Mouse (Mus musculus) cerebellum, postnatal 10 days (tissue): ENCODE data around the gene Shmt1.

Experiments used
- DNase-seq, 2 experiments: peaks; one replicate each; pipeline ENCODE4 v3.0.0; 2021; ENCODE audit warnings: mixed read lengths in 2 of 2

Shmt1 gene

GRCm38 (mm10) chr11:60790472-60790871 is 21.0 kb downstream of the Shmt1 start:
- no peak for DNase-seq

- no peak for DNase-seq
Observed at GRCm38 (mm10) chr11:60787595-60787994, 23.9 kb downstream of the Shmt1 start.

- DNase-seq: no peak
Observed at GRCm38 (mm10) chr11:60784179-60784922, 27.2 kb downstream of the Shmt1 start.

DNA sequence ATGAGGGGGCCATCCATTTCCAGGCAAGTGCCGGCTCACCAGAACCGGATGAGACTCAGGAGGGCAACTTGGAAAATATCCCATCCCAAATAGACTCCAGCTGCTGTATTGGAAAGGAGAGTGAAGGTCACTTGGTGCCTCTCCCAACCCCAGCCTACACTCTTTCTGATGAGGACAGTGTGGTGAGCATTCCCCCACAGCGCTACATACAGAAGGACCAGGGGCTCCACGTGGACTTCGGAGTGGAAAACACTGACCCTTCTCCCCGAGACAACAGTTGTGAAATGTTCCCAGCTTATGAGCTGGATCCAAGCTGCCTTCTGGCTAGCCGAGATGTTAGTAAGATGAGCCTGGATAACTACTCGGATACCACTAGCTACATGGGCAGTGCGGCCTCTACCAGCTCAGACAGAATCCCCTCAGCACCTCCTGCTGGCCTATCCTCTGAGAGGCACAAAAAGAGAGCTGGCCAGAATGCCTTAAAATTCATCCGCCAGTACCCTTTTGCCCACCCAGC is 31.8 kb downstream of the Shmt1 start:
- DNase-seq: no peak

DNA sequence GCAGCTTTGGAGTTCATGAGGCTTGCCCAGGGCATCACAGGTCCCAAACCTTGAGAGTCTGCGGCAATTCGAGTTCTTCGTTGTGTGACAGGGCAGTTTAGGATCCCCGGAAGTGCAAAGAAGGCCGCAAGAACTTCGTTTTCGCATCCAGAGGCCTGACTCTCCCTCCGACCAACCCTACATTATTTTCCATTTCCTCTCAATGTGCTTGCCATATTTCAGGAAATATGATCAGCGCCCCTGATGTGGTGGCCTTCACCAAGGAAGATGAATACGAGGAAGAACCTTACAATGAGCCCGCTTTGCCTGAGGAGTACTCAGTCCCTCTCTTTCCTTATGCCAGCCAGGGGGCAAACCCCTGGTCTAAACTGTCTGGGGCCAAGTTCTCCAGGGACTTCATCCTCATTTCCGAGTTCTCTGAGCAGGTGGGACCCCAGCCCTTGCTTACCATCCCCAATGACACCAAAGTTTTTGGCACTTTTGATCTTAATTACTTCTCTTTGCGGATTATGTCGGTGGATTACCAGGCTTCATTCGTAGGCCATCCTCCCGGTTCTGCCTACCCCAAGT is 33.6 kb downstream of the Shmt1 start:
- DNase-seq: peak in 1 of 2 experiments; percentile 9

DNA sequence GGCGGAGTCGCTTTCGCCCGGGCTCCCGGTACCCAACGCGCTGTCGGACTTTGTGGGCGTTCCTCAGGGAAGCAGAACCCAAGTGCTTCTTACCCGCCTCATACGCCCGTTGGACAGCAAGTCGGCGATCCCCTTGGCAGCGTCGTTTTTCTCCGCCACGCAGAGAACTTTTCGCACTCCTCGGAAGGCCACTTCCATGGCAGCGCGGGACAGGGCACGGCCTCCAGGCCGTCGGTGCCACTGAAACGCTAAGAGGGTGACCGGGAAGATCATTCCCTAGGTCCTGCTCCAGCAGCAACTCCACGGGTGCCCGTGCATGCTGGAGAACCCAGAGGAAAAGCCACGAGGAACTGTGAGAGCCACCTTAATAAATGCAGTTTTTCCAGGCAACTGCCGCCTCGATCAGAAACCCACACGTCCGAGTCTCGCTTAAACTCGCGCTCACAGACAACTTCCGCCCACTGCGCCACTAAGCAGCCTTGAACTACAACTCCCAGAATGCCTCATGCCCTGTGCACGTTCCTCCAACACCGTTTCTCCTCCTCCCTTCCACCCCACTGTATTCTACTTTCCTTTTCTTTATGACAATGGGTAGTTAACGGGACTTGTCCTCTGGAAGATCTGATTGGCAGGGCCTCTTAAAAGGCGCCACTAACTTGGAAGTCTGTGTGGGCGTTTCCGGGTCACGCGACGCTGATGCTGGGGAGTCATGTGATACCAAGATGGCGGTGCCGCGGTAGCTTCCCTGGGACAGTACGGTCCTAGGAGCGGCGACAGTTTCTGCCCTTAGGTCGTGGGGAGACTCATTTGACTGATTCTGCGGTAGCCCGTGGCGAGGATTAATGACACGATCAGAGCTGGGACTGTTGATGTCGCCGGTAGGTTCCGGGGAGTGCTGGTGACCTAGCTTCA is 34.4 kb downstream of the Shmt1 start, which contains the start of the genes Top3a and Smcr8:
Gene Top3a (minus strand): TSS at position 537 of the 912 bp plus-strand sequence.
Gene Smcr8 (plus strand): TSS at position 696 of the 912 bp plus-strand sequence.
- peak; percentile 86 to 89 for DNase-seq

DNA sequence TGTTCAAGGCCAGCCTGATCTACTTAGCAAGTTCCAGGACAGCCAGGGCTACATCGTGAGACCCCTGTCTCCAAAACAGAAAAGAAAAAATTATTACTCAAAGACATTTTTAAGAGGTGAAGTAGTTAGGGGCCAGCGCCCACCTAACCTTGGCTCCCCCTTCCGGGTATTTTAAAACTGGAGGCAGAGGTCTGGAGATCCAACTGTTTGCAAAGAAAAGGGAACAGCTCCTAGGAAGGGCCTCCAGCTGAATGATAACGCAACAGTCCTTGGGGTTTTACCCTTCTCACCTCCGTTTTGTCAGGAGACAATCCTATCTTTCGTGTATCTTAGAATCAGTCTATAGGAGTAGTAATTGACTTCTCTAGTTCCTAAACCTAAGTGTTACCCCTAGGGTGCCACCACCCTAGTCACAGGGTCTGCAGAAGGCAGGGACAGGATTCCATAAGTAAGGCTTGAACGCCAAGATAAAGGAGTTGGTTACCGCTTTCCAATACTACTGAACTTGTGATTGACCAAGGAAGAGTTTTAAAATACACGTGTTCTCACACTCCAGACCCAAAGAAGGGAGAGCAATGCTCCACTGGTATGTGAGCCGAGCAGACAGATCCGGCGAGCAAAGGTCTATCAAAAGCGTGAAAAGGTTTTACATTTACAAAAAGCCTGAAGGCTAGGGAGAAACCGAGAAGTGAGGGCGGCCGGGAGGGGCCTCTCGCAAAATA is 35.2 kb downstream of the Shmt1 start:
- no peak for DNase-seq

- no peak for DNase-seq
Observed at GRCm38 (mm10) chr11:60775578-60775977, 35.9 kb downstream of the Shmt1 start.

GRCm38 (mm10) chr11:60774841-60775240 is 36.7 kb downstream of the Shmt1 start:
- no peak for DNase-seq

DNA sequence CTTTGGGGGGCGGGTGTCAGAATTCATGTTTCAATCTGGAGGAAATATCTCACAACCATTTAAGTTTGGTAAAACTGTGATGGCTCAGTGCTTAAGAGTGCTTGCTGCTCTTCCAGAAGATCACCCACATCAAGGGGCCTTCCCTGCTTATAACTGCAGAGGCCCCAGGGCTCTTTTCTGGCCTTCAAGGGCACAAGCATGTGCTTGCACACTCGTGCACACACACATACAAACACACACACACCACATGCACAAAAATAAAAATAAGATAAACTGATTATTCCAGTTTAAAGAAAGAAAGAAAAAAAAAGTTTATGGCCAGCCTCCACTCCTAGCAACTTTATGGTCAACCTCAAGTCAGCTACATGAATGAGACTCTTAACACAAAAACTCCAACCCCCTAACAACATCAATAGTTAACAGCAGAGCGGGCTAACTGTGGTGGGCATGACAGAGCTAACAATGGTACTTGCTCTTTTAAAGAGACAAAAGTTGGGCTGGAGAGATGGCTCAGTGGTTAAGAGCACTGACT is 37.3 kb downstream of the Shmt1 start:
- no peak for DNase-seq

DNA sequence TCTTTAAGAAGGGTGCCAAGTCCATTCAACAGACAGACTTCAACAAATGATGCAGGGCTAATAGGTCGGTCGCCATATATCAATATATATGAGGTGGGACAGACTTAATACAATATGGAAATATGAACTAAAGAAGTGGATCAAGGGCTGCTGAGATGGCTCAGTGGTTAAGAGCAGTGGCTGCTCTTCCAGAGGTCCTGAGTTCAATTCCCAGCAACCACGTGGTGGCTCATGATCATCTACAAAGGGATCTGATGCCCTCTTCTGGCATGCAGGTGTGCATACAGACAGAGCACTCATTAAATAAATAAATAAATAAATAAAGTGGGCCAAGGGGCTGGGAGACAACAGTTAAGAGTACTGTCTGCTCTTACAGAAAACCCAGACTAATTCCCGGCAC is 39.4 kb downstream of the Shmt1 start:
- no peak for DNase-seq

DNA sequence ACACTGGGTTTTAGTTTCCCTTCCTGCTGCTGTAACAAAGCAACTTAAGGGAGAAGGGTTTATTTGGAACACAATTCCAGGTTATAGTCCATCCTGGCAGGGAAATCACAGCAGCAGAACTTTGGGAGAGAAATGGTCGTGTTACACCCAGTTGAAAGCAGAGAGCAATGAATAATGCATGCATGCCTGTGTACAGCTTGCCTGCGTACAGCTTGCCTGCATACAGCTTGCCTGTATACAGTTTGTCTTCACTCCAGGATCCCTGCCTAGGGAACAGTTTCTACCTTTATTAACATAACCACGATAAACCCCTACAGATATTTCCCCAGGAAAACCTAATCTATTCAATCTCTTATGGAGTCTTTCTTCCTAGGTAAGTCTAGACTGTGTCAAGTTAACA is 40.7 kb downstream of the Shmt1 start:
- DNase-seq: no peak

- DNase-seq: no peak
Observed at GRCm38 (mm10) chr11:60769322-60769721, 42.2 kb downstream of the Shmt1 start.

- no peak for DNase-seq
Observed at GRCm38 (mm10) chr11:60766969-60767368, 44.5 kb downstream of the Shmt1 start.

- no peak for DNase-seq
Observed at GRCm38 (mm10) chr11:60761681-60762080, 49.8 kb downstream of the Shmt1 start.

DNA sequence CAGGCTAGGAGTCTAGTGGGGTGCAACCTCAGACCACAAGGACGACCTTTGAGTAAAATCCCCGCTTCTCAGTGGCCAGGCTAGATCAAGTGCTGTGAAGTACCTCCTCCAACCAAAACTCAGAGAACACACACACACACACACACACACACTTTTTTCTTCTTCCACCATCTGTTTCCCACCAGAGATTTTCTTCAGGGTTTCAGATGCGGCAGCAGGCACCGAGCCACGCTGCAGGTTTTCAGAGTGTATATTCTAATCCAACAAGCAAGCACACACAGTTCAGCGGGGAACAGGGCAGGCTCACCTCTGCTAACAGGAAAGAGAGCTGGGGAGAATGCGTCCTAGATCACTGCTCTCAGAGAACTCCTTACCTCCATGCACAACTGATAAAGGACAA is 55.9 kb downstream of the Shmt1 start:
- DNase-seq: no peak

DNA sequence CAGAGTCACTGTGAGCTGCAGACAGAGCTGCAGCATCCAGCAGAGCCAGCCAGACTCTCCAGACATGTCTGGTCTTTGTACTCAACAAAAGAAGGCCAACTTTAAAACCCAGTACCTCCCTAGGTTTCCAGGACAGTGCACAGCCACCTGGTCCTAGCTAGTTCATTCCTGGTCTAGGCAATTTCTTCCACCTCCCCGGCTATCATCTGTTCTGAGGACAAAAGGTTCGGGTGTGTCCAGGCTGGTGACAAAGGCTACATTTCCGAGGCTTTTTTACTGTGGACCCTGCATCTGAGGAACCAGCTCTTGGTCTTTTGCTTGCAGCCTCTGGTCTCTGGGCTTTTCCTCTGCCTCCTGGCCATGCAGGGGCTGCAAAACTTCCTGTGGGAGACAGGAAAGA is 71.2 kb downstream of the Shmt1 start:
- no peak for DNase-seq
